ENCODE assay signal across 18 mouse cellular contexts in the genomic region with DNA sequence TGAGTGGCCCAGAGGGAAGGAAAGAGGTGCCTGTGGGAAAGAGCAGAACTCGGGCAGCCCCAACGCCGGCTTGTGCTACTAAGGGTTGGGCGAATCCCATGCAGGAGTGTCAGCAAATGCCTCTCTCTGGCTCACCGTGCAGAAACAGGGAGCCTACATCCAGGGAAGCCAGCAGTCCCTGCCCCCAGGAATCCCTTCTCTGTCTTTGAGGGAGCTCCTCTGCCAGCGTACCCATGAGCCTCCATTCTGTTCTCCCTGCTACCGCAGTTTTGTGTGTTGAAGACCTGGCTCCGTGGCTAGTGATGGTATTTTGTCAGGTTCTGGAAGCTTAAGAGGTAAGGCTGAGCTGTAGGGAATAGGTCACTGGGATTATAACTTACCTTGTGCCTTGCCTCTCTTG.
"Had no signal": no experiment of that assay in that cellular context is flagged by ENCODE, and none has a peak within 500 bp of the region (broad histone marks: within the 10 kb centered on the region; RNA-seq: fewer than 3 reads in every experiment).

No protein-coding gene starts in this region.

- DNase-seq: lung, adult 18-20 months; lung, embryonic 14.5 days; lung, postnatal 10 days; lung, postnatal 4 days; retina, postnatal 1 day; right cerebral cortex, adult 18-20 months; right cerebral cortex, postnatal 25 days; right cerebral cortex, postnatal 4 days; spleen, adult 18-20 months; thymus, adult 18-20 months; thymus, postnatal 14 days; thymus, postnatal 36 days had no signal

- H3K27ac ChIP-seq: midbrain, embryonic 13.5 days; midbrain, embryonic 15.5 days; neural tube, embryonic 13.5 days; neural tube, embryonic 15.5 days had no signal

- H3K27me3 ChIP-seq: midbrain, embryonic 13.5 days; midbrain, embryonic 15.5 days; neural tube, embryonic 13.5 days; neural tube, embryonic 15.5 days had no signal

- H3K9ac ChIP-seq: lung, embryonic 14.5 days; midbrain, embryonic 13.5 days; midbrain, embryonic 15.5 days; neural tube, embryonic 13.5 days; neural tube, embryonic 15.5 days had no signal

- H3K4me2 ChIP-seq: lung, embryonic 14.5 days; midbrain, embryonic 11.5 days; midbrain, embryonic 13.5 days; midbrain, embryonic 15.5 days; neural tube, embryonic 13.5 days; neural tube, embryonic 15.5 days had no signal

- H3K9me3 ChIP-seq: midbrain, embryonic 13.5 days; midbrain, embryonic 15.5 days; neural tube, embryonic 13.5 days; neural tube, embryonic 15.5 days had no signal

- H3K4me3 ChIP-seq: midbrain, embryonic 13.5 days; midbrain, embryonic 15.5 days; myocyte; neural tube, embryonic 13.5 days; neural tube, embryonic 15.5 days had no signal

- H3K36me3 ChIP-seq: midbrain, embryonic 13.5 days; midbrain, embryonic 15.5 days; neural tube, embryonic 13.5 days; neural tube, embryonic 15.5 days had no signal

- ATAC-seq: midbrain, embryonic 13.5 days; midbrain, embryonic 15.5 days had no signal
